Mouse (Mus musculus): ENCODE data around the gene Serpinb2. TPM values are rescaled to one million over a fixed set of nuclear protein-coding genes. Genes with fewer than 3 reads are reported as not detected.

The Serpinb2 gene
- 2.5 and 16.1 TPM in 2 replicates for polyA plus RNA-seq (2015; fragmentation: Nextera tagmentation; extraction: Ambion mirVana)

DNA sequence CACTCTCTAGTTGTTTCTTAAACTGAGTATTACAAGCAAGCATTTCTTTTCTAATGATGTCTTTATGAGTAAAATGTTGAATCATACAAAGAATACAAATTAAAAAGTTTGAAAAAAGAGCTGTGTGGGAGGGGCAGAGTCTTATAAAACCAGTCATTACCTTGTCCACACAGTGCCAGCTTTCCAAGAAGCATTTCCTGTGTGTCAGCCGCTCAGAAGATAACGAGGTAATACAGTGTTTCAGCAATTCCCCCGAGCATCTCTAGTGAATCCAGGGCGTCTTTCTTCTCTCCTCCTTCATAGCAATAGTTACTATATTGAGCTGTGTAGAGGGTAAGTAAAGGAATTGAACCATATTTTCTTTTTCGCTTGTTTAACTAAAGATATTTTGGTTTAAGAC is at the start of gene Serpinb2:
TSS of gene Serpinb2 (plus strand) at position 172 of the 400 bp plus-strand sequence.

Other genes with a start within 250 kb of the Serpinb2 start
- not detected in 2 replicates for gene Serpinb3b, start 233.1 kb upstream of the Serpinb2 start, polyA plus RNA-seq (2015; fragmentation: Nextera tagmentation; extraction: Ambion mirVana)
- not detected in 2 replicates for gene Serpinb3c, start 233.1 kb upstream of the Serpinb2 start, polyA plus RNA-seq (2015; fragmentation: Nextera tagmentation; extraction: Ambion mirVana)
- 0.06 TPM in 1 of 2 replicates, not detected in the other for gene Serpinb11, start 150.2 kb upstream of the Serpinb2 start, polyA plus RNA-seq (2015; fragmentation: Nextera tagmentation; extraction: Ambion mirVana)
- gene Serpinb7, start 111.8 kb upstream of the Serpinb2 start, polyA plus RNA-seq (2015; fragmentation: Nextera tagmentation; extraction: Ambion mirVana), result not detected in 2 replicates
- 5.0 and 6.5 TPM in 2 replicates for gene Serpinb8, start 78.6 kb downstream of the Serpinb2 start, polyA plus RNA-seq (2015; fragmentation: Nextera tagmentation; extraction: Ambion mirVana)